Mouse (Mus musculus): ENCODE measurements at regions not wholly inside any gene's neighbourhood (a gene's known extent, or its start where the extent isn't known, plus 50 kb on each side); places are given as distances from the start of the nearest gene placed in this dataset.

GRCm38 (mm10) chr13:102594201-102594600 is 99.2 kb upstream of the Cd180 start:
- no peak for TF ChIP-seq POLR2A (IDR thresholded peaks at IDR 0.05; ENCODE audit: low read depth, low read length)
- no peak for TF ChIP-seq CTCF (conservative IDR thresholded peaks at IDR 0.05; ENCODE audit: insufficient read depth, insufficient read length, low read depth, low read length)
